Mouse (Mus musculus): ENCODE data around the gene Bloc1s6.

DNA sequence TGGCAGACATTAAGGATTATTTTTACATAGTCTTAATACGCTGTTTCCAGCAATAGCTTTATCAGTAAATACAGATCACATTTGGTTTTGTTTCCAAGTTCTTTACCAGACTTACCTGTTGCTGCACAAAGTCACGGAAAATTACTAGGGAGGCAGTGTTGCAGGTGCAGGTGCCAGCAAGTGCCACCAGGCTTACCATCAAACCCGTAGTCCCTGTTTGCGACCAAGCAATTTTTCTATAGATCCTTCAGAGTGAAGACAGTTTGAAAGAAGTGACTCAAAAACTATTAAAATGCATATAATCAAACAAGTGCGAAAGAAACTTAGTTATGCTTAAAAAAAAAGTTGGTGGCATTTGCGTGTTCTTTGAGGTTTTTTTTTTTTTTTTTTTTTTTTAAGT lies 26.2 kb downstream of the Bloc1s6 start:
- TF ChIP-seq FLI1 (IDR thresholded peaks at IDR 0.05; ENCODE audit: low read length) (no peak), GATA1 (IDR thresholded peaks at IDR 0.05; ENCODE audit: borderline replicate concordance, low read length) (no peak)
